Mouse (Mus musculus) bone marrow macrophage, adult 2 months (primary cell): ENCODE data around the gene Nup107. TPM values are rescaled to one million over a fixed set of nuclear protein-coding genes. Genes with fewer than 3 reads are reported as not detected.
"Not testable (repeated sequence)": the region's sequence is repeated elsewhere in the genome, so short reads cannot be mapped to it uniquely, and the experiment has no call there.

Experiments
- H3K27ac ChIP-seq: 2 replicates; pipeline ENCODE4 v1.5.1; 2012; ENCODE audit warnings: low read depth, low read length; ENCODE audit not compliant: insufficient read depth
- H3K4me1 ChIP-seq: 2 replicates; pipeline ENCODE4 v1.6.1; 2012; ENCODE audit warnings: low read length; ENCODE audit not compliant: control insufficient read depth, insufficient read depth
- H3K4me3 ChIP-seq: 2 replicates; pipeline ENCODE4 v1.5.1; 2012; ENCODE audit warnings: mild to moderate bottlenecking, low read length, moderate library complexity; ENCODE audit not compliant: insufficient read depth
- CTCF ChIP-seq: IDR thresholded peaks from 2 replicates; pipeline ENCODE4 v1.5.1; 2012; ENCODE audit warnings: low read depth, mild to moderate bottlenecking, low read length, moderate library complexity
- POLR2A ChIP-seq: IDR thresholded peaks from 2 replicates; pipeline ENCODE4 v1.6.1; 2012; ENCODE audit warnings: mild to moderate bottlenecking, low read depth, low read length, borderline replicate concordance
- polyA plus RNA-seq: library from polyadenylated mRNA; stranded (reverse); fragments of >200 nt; gene quantifications from 2 replicates; pipeline ENCODE4 v1.2.4, GENCODE M21; 2012; ENCODE audit not compliant: missing spikeins, insufficient read depth, insufficient read length

The Nup107 gene
- polyA plus RNA-seq, 1 experiment, result 18.9 TPM

GRCm38 (mm10) chr10:117758749-117759727 is 33.5 kb downstream of the Nup107 start:
- Histone ChIP-seq H3K27ac (no peak overlapping the region), H3K4me3 (no peak overlapping the region), H3K4me1 (peaks cover 14% of the 10 kb centered on the region)
- TF ChIP-seq POLR2A (no peak), CTCF (no peak)

DNA sequence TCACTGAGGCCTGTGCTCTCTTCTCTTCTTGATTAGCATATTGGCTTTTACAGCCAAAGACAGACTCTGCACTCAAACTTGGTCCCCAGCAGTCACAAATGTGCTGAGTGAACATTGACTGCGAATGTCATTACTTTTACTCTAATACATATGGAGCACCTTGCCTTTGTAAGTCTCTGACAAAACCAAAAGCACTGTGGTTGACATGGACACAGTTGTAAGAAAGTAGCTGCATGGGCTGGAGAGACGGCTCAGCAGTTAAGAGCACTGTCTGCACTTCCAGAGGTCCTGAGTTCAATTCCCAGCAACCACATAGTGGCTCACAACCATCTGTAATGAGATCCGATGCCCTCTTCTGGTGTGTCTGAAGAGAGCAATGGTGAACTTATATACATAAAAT is 34.2 kb downstream of the Nup107 start:
- peaks cover 14% of the 10 kb centered on the region for H3K4me1 ChIP-seq
- H3K27ac ChIP-seq, H3K4me3 ChIP-seq: not testable (repeated sequence)

GRCm38 (mm10) chr10:117757796-117758342 is 34.6 kb downstream of the Nup107 start:
- peaks cover 14% of the 10 kb centered on the region for H3K4me1 ChIP-seq
- H3K27ac ChIP-seq, result no peak overlapping the region
- no peak overlapping the region for H3K4me3 ChIP-seq
- TF ChIP-seq CTCF, result no peak
- no peak for TF ChIP-seq POLR2A

GRCm38 (mm10) chr10:117757259-117757658 is 35.2 kb downstream of the Nup107 start:
- TF ChIP-seq CTCF, result no peak
- no peak for TF ChIP-seq POLR2A
- Histone ChIP-seq H3K27ac (no peak overlapping the region), H3K4me1 (peaks cover 14% of the 10 kb centered on the region)

GRCm38 (mm10) chr10:117756784-117757183 is 35.7 kb downstream of the Nup107 start:
- TF ChIP-seq CTCF, result no peak
- no peak for TF ChIP-seq POLR2A
- no peak overlapping the region for H3K4me3 ChIP-seq
- no peak overlapping the region for H3K27ac ChIP-seq
- H3K4me1 ChIP-seq, result peaks cover 14% of the 10 kb centered on the region

More at GRCm38 (mm10) chr10:117757259-117757658, 35.2 kb downstream of the Nup107 start:
- H3K4me3 ChIP-seq, result no peak overlapping the region

DNA sequence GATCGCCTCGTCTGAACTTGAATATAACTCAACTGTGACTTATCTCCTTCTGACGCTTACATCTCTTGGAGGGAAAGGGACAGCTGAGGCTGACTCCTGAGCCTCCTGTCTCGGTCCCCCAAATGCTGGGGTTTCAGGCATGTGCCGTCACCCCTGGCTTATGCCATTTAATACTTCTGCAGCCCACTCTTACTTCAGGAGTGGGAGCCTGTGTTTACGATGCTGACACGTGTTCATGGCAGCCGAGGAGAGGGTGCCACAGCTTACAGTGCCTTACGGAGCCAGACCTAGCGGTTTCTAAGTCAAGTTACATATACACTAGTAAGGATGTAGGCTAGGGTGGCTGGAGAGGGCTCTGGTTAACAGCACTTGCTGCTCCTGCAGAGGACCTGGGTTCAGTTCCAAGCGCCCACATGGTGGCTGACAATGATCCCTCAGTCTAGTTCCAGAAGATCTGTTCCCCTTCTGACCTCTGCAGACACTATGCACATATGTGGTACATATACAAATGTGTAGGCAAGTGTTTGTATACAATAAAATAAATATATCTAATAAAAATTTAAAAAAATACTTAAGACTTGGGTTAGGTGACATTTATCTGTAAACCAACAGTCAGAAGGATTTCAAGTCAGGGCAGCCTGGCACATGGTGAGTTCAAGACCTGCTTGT is 36.6 kb downstream of the Nup107 start:
- Histone ChIP-seq H3K4me3 (no peak overlapping the region), H3K27ac (peak overlapping the region; percentile 71)
- no peak for TF ChIP-seq CTCF
- TF ChIP-seq POLR2A, result no peak

DNA sequence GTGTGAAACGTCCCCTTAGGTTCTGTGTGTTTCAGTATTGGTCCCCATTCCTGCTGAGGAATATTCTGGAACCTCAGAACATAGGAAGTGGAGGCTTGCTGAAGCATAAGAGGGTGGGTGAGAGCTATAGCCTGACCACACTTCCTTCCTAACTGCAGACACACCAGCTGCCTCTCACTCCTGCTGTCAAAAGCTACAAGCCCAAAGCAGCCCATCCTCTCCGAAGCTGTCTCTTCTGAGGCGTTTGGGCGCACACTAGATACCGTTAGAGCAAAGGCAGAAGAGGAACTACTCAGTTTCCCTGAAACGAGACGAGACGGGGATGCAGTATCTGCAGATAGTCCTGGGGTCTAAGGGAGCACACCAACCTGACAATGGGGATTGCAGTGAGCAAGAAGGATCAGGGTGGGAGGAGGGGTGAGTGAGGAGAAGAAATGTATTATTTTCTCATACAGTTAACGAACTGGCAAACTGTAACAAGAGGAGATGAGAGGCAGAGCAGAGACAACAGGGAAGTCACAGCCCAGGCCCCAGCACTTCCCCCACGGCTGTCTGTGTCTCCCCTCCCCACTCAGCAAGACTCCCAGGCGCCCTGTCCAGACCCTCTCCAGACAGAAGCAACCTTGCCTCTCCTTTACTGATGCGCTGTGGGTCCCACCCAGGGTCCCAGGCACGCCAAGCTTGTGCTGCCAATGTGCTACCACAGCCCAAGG is 37.3 kb downstream of the Nup107 start:
- H3K4me1 ChIP-seq, result peaks cover 14% of the 10 kb centered on the region
- peak overlapping the region; percentile 71 for H3K27ac ChIP-seq
- 0 out of 2 replicates have a peak overlapping the region, but pooled peaks have one; percentile 21 for H3K4me3 ChIP-seq
- TF ChIP-seq POLR2A (no peak), CTCF (no peak)

More for the DNA sequence above, 36.6 kb downstream of the Nup107 start:
- H3K4me1 ChIP-seq, result peaks cover 14% of the 10 kb centered on the region

DNA sequence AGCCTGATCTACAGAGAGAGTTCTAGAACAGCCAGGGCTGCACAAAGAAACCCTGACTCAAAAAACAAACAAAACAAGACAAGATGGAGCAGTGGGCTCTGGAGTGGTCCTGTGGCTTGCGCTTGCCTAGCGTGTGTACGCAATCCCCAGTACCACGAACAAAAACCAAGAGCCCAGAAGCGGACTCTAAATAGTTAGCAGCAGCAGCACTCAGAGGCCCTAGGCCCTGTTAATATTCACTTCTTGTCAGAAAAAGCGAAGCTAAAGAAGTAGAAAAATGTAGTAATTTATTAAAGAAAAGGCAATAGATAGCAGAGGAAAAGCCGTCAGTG is 37.9 kb downstream of the Nup107 start:
- TF ChIP-seq POLR2A, result no peak
- no peak for TF ChIP-seq CTCF
- Histone ChIP-seq H3K27ac (peak overlapping the region; percentile 71), H3K4me1 (peaks cover 14% of the 10 kb centered on the region), H3K4me3 (no peak overlapping the region)
